Mouse (Mus musculus) olfactory bulb, adult 2 months (tissue): ENCODE measurements around the gene Gja5.

ENCODE experiments used
- CTCF ChIP-seq: fragments of 200-500 bp; IDR thresholded peaks from 2 replicates; pipeline ENCODE4 v1.5.1; 2012; ENCODE audit warnings: low read depth, mild to moderate bottlenecking, low read length, moderate library complexity; ENCODE audit not compliant: insufficient read depth
- POLR2A ChIP-seq: fragments of 200-500 bp; IDR thresholded peaks from 2 replicates; pipeline ENCODE4 v1.6.1; 2012; ENCODE audit warnings: mild to moderate bottlenecking, low read depth, low read length, moderate library complexity; ENCODE audit not compliant: insufficient read depth

GRCm38 (mm10) chr3:96860498-96860897 lies 44.0 kb upstream of the Gja5 start:
- no peak for TF ChIP-seq CTCF
- no peak for TF ChIP-seq POLR2A
